Mouse (Mus musculus) hindbrain, embryonic 15.5 days (tissue): ENCODE data around the gene Egln3. TPM values are rescaled to one million over a fixed set of nuclear protein-coding genes. Genes with fewer than 3 reads are reported as not detected.

Source experiments
- ATAC-seq: fragments of 200-750 bp; cut with Nextera tagmentation; 2 replicates; pipeline ENCODE4 v1.8.0; 2017; ENCODE audit warnings: low read depth, moderate number of reproducible peaks, moderate TSS enrichment; ENCODE audit not compliant: low FRiP score
- H3K27ac ChIP-seq: fragments of 300-500 bp; sonication (generic); replicated peaks from 2 replicates; pipeline ENCODE4 v1.5.1; 2015; ENCODE audit warnings: mild to moderate bottlenecking, inconsistent platforms
- H3K27me3 ChIP-seq: fragments of 300-500 bp; sonication (generic); 2 replicates; pipeline ENCODE4 v1.6.1; 2015; ENCODE audit warnings: control low read depth, inconsistent platforms
- H3K36me3 ChIP-seq: fragments of 300-500 bp; sonication (generic); 2 replicates; pipeline ENCODE4 v1.6.1; 2015; ENCODE audit warnings: control low read depth, inconsistent platforms
- H3K4me1 ChIP-seq: fragments of 300-500 bp; sonication (generic); replicated peaks from 2 replicates; pipeline ENCODE4 v1.6.1; 2015; ENCODE audit warnings: control low read depth, inconsistent platforms
- H3K4me2 ChIP-seq: fragments of 300-500 bp; sonication (generic); 2 replicates; pipeline ENCODE4 v1.6.1; 2015; ENCODE audit warnings: moderate library complexity, mild to moderate bottlenecking, inconsistent platforms
- H3K4me3 ChIP-seq: fragments of 300-500 bp; sonication (generic); 2 replicates; pipeline ENCODE4 v1.5.1; 2015; ENCODE audit warnings: mild to moderate bottlenecking, inconsistent platforms
- H3K9ac ChIP-seq: fragments of 300-500 bp; sonication (generic); 2 replicates; pipeline ENCODE4 v1.6.1; 2015; ENCODE audit warnings: inconsistent platforms
- H3K9me3 ChIP-seq: fragments of 300-500 bp; sonication (generic); 2 replicates; pipeline ENCODE4 v1.6.1; 2016; ENCODE audit warnings: control low read depth, inconsistent platforms
- WGBS: fragments of 180-500 bp; shearing (Covaris S2); methylation state at CpG from one replicate; pipeline ENCODE4 v1.1.7; 2015; 5-methylcytosine and 5-hydroxymethylcytosine counted together
- polyA plus RNA-seq: library from polyadenylated mRNA; unstranded; fragments of >200 nt; fragmentation: Nextera tagmentation; extraction: Ambion mirVana; gene quantifications from 2 replicates; pipeline ENCODE4 v1.2.1, GENCODE M21; 2015

Gene Egln3
- 7.4 TPM in 2 replicates for polyA plus RNA-seq

- Histone ChIP-seq H3K9me3 (no peaks in the 10 kb centered on the region), H3K4me1 (peaks cover 15% of the 10 kb centered on the region), H3K4me3 (peak within 1 kb of the TSS; percentile 53), H3K27ac (peak within 1 kb of the TSS; percentile 58), H3K4me2 (peak within 1 kb of the TSS; percentile 99), H3K9ac (peak within 1 kb of the TSS; percentile 59), H3K27me3 (peaks cover 12% of the 10 kb centered on the region; the same call in 1 of the 2 replicates), H3K36me3 (no peaks in the 10 kb centered on the region)
- under 1% methylated on average over 25 of the region's 25 CpGs for WGBS
- peak; percentile 86 for ATAC-seq
Observed at GRCm38 (mm10) chr12:54203656-54204045, at the start of gene Egln3. Gene Egln3 (minus strand): TSS chr12:54203860.

DNA sequence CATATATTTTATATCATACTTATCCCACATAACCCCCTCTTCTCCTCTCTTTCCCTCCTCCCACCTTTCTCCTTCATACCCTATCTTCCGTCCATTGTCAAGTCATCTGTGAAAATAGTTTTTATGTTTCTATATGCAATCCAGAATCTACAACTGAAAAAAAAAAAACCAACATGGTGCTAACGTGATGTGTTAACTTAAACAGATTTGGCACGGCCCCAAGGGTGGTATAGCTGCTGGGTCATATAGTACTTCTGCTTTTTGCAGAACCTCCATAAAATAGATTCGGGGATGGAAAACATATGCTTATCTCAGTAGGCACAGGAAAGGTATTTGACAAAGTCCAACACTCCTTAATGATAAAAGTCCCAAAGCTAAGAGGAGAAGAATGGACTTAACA is 49.8 kb upstream of the Egln3 start:
- H3K9me3 ChIP-seq, result no peaks in the 10 kb centered on the region
- H3K27me3 ChIP-seq, result no peaks in the 10 kb centered on the region
- no peak overlapping the region for H3K4me2 ChIP-seq
- H3K4me3 ChIP-seq, result no peak overlapping the region
- ATAC-seq, result no peak
- 93% methylated on average over 4 of the region's 4 CpGs for WGBS
- no peaks in the 10 kb centered on the region for H3K4me1 ChIP-seq
- H3K36me3 ChIP-seq, result no peaks in the 10 kb centered on the region
- no peak overlapping the region for H3K9ac ChIP-seq
- no peak overlapping the region for H3K27ac ChIP-seq

DNA sequence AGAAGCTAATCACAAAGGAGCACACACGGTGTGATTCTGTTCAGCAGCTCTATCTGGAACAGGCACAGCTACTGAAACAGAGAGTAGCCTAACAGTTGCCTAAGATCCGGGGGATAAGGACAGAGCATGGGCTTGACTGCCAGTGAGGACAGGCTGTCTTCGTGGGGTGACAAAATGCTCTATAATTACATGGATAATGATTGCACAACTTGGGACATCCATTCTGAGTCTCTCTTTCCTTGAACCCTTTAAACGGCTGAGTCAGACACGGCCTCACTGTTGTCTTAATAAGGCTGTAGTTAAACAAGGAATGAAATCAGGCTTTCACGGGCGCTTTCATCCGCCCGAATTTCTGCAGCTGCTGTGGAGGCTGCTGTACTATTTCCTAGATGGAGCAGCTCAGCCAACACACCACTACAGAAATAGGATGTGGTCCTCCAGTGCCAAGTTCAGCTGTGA is 48.3 kb upstream of the Egln3 start:
- Histone ChIP-seq H3K9ac (no peak overlapping the region), H3K9me3 (no peaks in the 10 kb centered on the region), H3K27ac (no peak overlapping the region), H3K4me1 (no peaks in the 10 kb centered on the region), H3K27me3 (no peaks in the 10 kb centered on the region), H3K36me3 (no peaks in the 10 kb centered on the region), H3K4me2 (no peak overlapping the region), H3K4me3 (no peak overlapping the region)
- 72% methylated on average over 9 of the region's 9 CpGs for WGBS
- no peak for ATAC-seq

DNA sequence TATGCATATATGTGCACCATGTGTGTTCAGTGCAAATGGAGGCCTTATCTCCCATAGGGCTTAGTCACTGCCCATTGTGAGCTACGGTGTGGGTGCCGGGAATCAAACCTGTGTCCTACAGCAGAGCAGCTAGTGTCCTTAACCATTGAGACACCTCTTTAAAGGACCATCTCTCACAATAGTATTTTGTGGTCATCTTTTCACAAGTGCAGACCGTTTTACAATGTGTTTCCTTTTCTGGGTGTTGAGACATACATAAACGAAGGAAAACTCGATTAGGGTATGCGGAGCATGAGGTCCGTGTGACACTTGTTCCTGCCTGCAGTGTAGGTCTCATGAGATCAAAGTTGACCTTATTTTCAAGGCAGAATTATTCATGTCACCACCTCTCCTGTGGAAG is 44.2 kb upstream of the Egln3 start:
- Histone ChIP-seq H3K9ac (no peak overlapping the region), H3K36me3 (no peaks in the 10 kb centered on the region), H3K27ac (no peak overlapping the region), H3K27me3 (no peaks in the 10 kb centered on the region), H3K9me3 (no peaks in the 10 kb centered on the region), H3K4me3 (no peak overlapping the region), H3K4me1 (no peaks in the 10 kb centered on the region), H3K4me2 (no peak overlapping the region)
- 93% methylated on average over 7 of the region's 7 CpGs for WGBS
- no peak for ATAC-seq

- no peak for ATAC-seq
- Histone ChIP-seq H3K27ac (no peak overlapping the region), H3K4me1 (no peaks in the 10 kb centered on the region), H3K9me3 (no peaks in the 10 kb centered on the region), H3K27me3 (no peaks in the 10 kb centered on the region), H3K4me2 (no peak overlapping the region), H3K36me3 (no peaks in the 10 kb centered on the region), H3K9ac (no peak overlapping the region), H3K4me3 (no peak overlapping the region)
- WGBS, result 91% methylated on average over 5 of the region's 5 CpGs
Observed at GRCm38 (mm10) chr12:54243158-54243557, 39.5 kb upstream of the Egln3 start.

GRCm38 (mm10) chr12:54241976-54242375 is 38.3 kb upstream of the Egln3 start:
- no peaks in the 10 kb centered on the region for H3K4me1 ChIP-seq
- H3K27me3 ChIP-seq, result no peaks in the 10 kb centered on the region
- no peak overlapping the region for H3K27ac ChIP-seq
- H3K4me2 ChIP-seq, result no peak overlapping the region
- WGBS, result 81% methylated on average over 6 of the region's 6 CpGs
- no peak for ATAC-seq
- no peak overlapping the region for H3K9ac ChIP-seq
- no peaks in the 10 kb centered on the region for H3K36me3 ChIP-seq
- no peaks in the 10 kb centered on the region for H3K9me3 ChIP-seq
- no peak overlapping the region for H3K4me3 ChIP-seq

- Histone ChIP-seq H3K27me3 (no peaks in the 10 kb centered on the region), H3K27ac (no peak overlapping the region), H3K9ac (no peak overlapping the region), H3K4me1 (no peaks in the 10 kb centered on the region), H3K4me2 (no peak overlapping the region), H3K4me3 (no peak overlapping the region), H3K9me3 (no peaks in the 10 kb centered on the region), H3K36me3 (no peaks in the 10 kb centered on the region)
- no peak for ATAC-seq
- 91% methylated on average over 6 of the region's 6 CpGs for whole genome bisulfite sequencing
Observed at GRCm38 (mm10) chr12:54233794-54234193, 30.1 kb upstream of the Egln3 start.

GRCm38 (mm10) chr12:54232996-54233603 is 29.4 kb upstream of the Egln3 start:
- Histone ChIP-seq H3K36me3 (no peaks in the 10 kb centered on the region), H3K4me1 (no peaks in the 10 kb centered on the region), H3K9ac (no peak overlapping the region), H3K27ac (no peak overlapping the region), H3K4me2 (no peak overlapping the region), H3K9me3 (no peaks in the 10 kb centered on the region), H3K4me3 (no peak overlapping the region), H3K27me3 (no peaks in the 10 kb centered on the region)
- ATAC-seq, result no peak
- WGBS, result 35% methylated on average over 7 of the region's 7 CpGs

GRCm38 (mm10) chr12:54232456-54232855 is 28.8 kb upstream of the Egln3 start:
- no peak overlapping the region for H3K4me2 ChIP-seq
- H3K4me3 ChIP-seq, result no peak overlapping the region
- no peak overlapping the region for H3K27ac ChIP-seq
- no peaks in the 10 kb centered on the region for H3K27me3 ChIP-seq
- no peaks in the 10 kb centered on the region for H3K4me1 ChIP-seq
- no peaks in the 10 kb centered on the region for H3K9me3 ChIP-seq
- no peaks in the 10 kb centered on the region for H3K36me3 ChIP-seq
- no peak overlapping the region for H3K9ac ChIP-seq
- WGBS, result 26% methylated on average over 5 of the region's 5 CpGs
- no peak for ATAC-seq

- Histone ChIP-seq H3K4me1 (no peaks in the 10 kb centered on the region), H3K27me3 (no peaks in the 10 kb centered on the region), H3K9ac (no peak overlapping the region), H3K9me3 (no peaks in the 10 kb centered on the region), H3K4me2 (no peak overlapping the region), H3K4me3 (no peak overlapping the region), H3K27ac (no peak overlapping the region), H3K36me3 (no peaks in the 10 kb centered on the region)
- no peak for ATAC-seq
- WGBS, result 60% methylated on average over 8 of the region's 8 CpGs
Observed at GRCm38 (mm10) chr12:54227551-54227950, 23.9 kb upstream of the Egln3 start.

GRCm38 (mm10) chr12:54226341-54226740 is 22.7 kb upstream of the Egln3 start:
- Histone ChIP-seq H3K4me1 (no peaks in the 10 kb centered on the region), H3K9me3 (no peaks in the 10 kb centered on the region), H3K4me3 (no peak overlapping the region), H3K27me3 (no peaks in the 10 kb centered on the region), H3K4me2 (no peak overlapping the region), H3K9ac (no peak overlapping the region), H3K36me3 (no peaks in the 10 kb centered on the region), H3K27ac (no peak overlapping the region)
- no peak for ATAC-seq
- 31% methylated on average over 2 of the region's 2 CpGs for WGBS

- no peak overlapping the region for H3K27ac ChIP-seq
- no peaks in the 10 kb centered on the region for H3K27me3 ChIP-seq
- no peak overlapping the region for H3K4me3 ChIP-seq
- H3K9me3 ChIP-seq, result no peaks in the 10 kb centered on the region
- ATAC-seq, result no peak
- H3K4me2 ChIP-seq, result no peak overlapping the region
- whole genome bisulfite sequencing, result 76% methylated on average over 4 of the region's 4 CpGs
- H3K36me3 ChIP-seq, result no peaks in the 10 kb centered on the region
- no peaks in the 10 kb centered on the region for H3K4me1 ChIP-seq
- no peak overlapping the region for H3K9ac ChIP-seq
Observed at GRCm38 (mm10) chr12:54225610-54226009, 21.9 kb upstream of the Egln3 start.

DNA sequence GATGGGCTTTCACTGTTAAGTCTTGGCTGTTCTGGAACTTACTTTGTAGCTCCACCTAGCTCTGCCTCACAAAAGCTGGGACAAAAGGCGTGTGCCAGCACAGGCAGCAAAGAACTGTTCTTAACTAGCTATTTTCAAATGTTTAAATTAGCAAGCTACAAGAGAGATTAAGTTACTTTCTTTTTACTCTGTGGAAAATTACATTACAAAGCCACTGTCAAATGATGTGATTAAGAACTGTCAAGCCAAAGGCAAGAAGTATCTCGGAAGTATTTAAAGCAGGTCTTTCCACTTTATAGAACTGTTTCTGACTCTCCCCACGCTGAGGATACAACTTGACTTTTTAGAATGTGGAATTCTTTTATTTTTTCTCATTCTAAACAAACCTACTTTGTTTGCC is 21.4 kb upstream of the Egln3 start:
- Histone ChIP-seq H3K27ac (no peak overlapping the region), H3K9me3 (no peaks in the 10 kb centered on the region), H3K27me3 (no peaks in the 10 kb centered on the region), H3K4me2 (no peak overlapping the region), H3K9ac (no peak overlapping the region), H3K4me1 (no peaks in the 10 kb centered on the region), H3K4me3 (no peak overlapping the region), H3K36me3 (no peaks in the 10 kb centered on the region)
- no peak for ATAC-seq
- 63% methylated on average over 3 of the region's 3 CpGs for WGBS
